Mouse (Mus musculus) lung, postnatal 10 days (tissue): Measurements from ENCODE around the gene Skil.
A peak's percentile ranks its signal among the peaks of the same experiment; 100 is the strongest.
"Not testable (repeated sequence)": the region's sequence is repeated elsewhere in the genome, so short reads cannot be mapped to it uniquely, and the experiment has no call there.

Experiments
- DNase-seq: peaks from one replicate; pipeline ENCODE4 v3.0.0; 2021

Skil gene

GRCm38 (mm10) chr3:31134246-31134645 lies 39.4 kb downstream of the Skil start:
- no peak for DNase-seq

GRCm38 (mm10) chr3:31134696-31135095 lies 39.8 kb downstream of the Skil start:
- DNase-seq: no peak

- DNase-seq: not testable (repeated sequence)
These were observed 41.7 kb downstream of the Skil start for GRCm38 (mm10) chr3:31136591-31136990.

- peak; percentile 84 for DNase-seq
These were observed 43.9 kb downstream of the Skil start for GRCm38 (mm10) chr3:31138454-31139424.

GRCm38 (mm10) chr3:31141621-31142020 lies 46.8 kb downstream of the Skil start:
- DNase-seq: no peak

- DNase-seq: not testable (repeated sequence)
These were observed 50.4 kb downstream of the Skil start for GRCm38 (mm10) chr3:31145222-31145621.

- peak; percentile 85 for DNase-seq
These were observed 50.9 kb downstream of the Skil start for GRCm38 (mm10) chr3:31145641-31146290.

GRCm38 (mm10) chr3:31148595-31148994 lies 53.7 kb downstream of the Skil start:
- no peak for DNase-seq

GRCm38 (mm10) chr3:31149706-31150105 lies 54.8 kb downstream of the Skil start, which contains the start of gene Cldn11:
Gene Cldn11 (plus strand): TSS chr3:31149920.
- DNase-seq: peak; percentile 40

- no peak for DNase-seq
These were observed 57.2 kb downstream of the Skil start for GRCm38 (mm10) chr3:31152108-31152507.

GRCm38 (mm10) chr3:31156126-31156525 lies 61.3 kb downstream of the Skil start:
- no peak for DNase-seq

- peak; percentile 21 for DNase-seq
These were observed 62.9 kb downstream of the Skil start for GRCm38 (mm10) chr3:31157776-31158175.

- no peak for DNase-seq
These were observed 65.2 kb downstream of the Skil start for GRCm38 (mm10) chr3:31160046-31160445.

GRCm38 (mm10) chr3:31161336-31161735 lies 66.5 kb downstream of the Skil start:
- no peak for DNase-seq

- DNase-seq: no peak
These were observed 68.0 kb downstream of the Skil start for GRCm38 (mm10) chr3:31162860-31163259.

GRCm38 (mm10) chr3:31165803-31166202 lies 70.9 kb downstream of the Skil start:
- no peak for DNase-seq

GRCm38 (mm10) chr3:31166365-31166871 lies 71.6 kb downstream of the Skil start:
- peak; percentile 18 for DNase-seq
